Mouse (Mus musculus): Measurements from ENCODE around the gene C1qb.

DNA sequence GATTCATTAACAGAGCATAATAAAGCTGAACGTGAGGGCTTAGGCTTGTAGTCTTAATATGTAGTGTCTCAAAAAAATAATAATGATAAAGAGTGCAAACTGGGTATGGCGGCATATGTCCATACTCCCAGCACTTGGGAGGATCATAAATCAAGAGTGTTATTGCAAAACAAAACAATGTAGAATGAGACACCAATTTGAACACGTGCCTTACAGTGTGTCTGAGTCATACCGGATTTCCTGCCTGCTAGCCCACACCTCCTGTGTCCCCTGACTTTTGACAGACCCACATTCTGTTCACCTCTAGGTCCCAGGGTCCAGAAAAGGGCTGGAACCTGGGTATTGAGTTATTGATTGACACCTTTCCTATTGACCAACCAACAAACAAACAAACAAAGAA is 44.0 kb downstream of the C1qb start:
- no peak for TF ChIP-seq CTCF (IDR thresholded peaks at IDR 0.05; ENCODE audit: low read depth)
- TF ChIP-seq EP300 (IDR thresholded peaks at IDR 0.05; ENCODE audit: low read depth): no peak

All from heart, postnatal 0 days (tissue).